Mouse (Mus musculus) small intestine, adult 2 months (tissue): ENCODE data around the gene Rxfp1. TPM values are rescaled to one million over a fixed set of nuclear protein-coding genes. Genes with fewer than 3 reads are reported as not detected.
A peak's percentile ranks its signal among the peaks of the same experiment; 100 is the strongest.

Source experiments
- H3K27ac ChIP-seq: fragments of 200-500 bp; 2 replicates; pipeline ENCODE4 v1.5.1; 2012; ENCODE audit warnings: low read depth, low read length, control low read depth, inconsistent platforms; ENCODE audit not compliant: insufficient read depth
- H3K27me3 ChIP-seq: fragments of 200-500 bp; 2 replicates; pipeline ENCODE4 v1.6.1; 2012; ENCODE audit warnings: mild to moderate bottlenecking, moderate library complexity, low read length, inconsistent platforms; ENCODE audit not compliant: control insufficient read depth, insufficient read depth
- H3K36me3 ChIP-seq: fragments of 200-500 bp; 2 replicates; pipeline ENCODE4 v1.6.1; 2012; ENCODE audit warnings: mild to moderate bottlenecking, low read length, control low read depth, inconsistent platforms; ENCODE audit not compliant: control insufficient read depth, insufficient read depth
- H3K4me1 ChIP-seq: fragments of 200-500 bp; 2 replicates; pipeline ENCODE4 v1.6.1; 2012; ENCODE audit warnings: low read length, inconsistent platforms, mixed read lengths; ENCODE audit not compliant: control insufficient read depth, insufficient read depth, insufficient read length
- H3K4me3 ChIP-seq: fragments of 200-500 bp; 2 replicates; pipeline ENCODE4 v1.5.1; 2012; ENCODE audit warnings: low read depth, mild to moderate bottlenecking, control low read depth, inconsistent platforms, low read length, moderate library complexity
- CTCF ChIP-seq: fragments of 200-500 bp; IDR thresholded peaks from 2 replicates; pipeline ENCODE4 v1.5.1; 2012; ENCODE audit warnings: low read depth, mild to moderate bottlenecking, control low read depth, inconsistent platforms, low read length, moderate library complexity, mixed read lengths; ENCODE audit not compliant: insufficient replicate concordance, insufficient read length; ENCODE audit errors: extremely low read depth
- POLR2A ChIP-seq: fragments of 200-500 bp; IDR thresholded peaks from 2 replicates; pipeline ENCODE4 v1.6.1; 2012; ENCODE audit warnings: low read depth, mild to moderate bottlenecking, control low read depth, inconsistent platforms, low read length, moderate library complexity
- WGBS: fragments of 180-500 bp; shearing (Covaris S2); methylation state at CpG from one replicate; pipeline ENCODE4 v1.1.7; 2018; 5-methylcytosine and 5-hydroxymethylcytosine counted together
- polyA plus RNA-seq: library from polyadenylated mRNA; depleted of rRNA; stranded (reverse); fragments of >200 nt; gene quantifications from 2 replicates; pipeline ENCODE4 v1.2.3, GENCODE M21; 2012

Gene Rxfp1
- polyA plus RNA-seq, 1 experiment, result not detected

DNA sequence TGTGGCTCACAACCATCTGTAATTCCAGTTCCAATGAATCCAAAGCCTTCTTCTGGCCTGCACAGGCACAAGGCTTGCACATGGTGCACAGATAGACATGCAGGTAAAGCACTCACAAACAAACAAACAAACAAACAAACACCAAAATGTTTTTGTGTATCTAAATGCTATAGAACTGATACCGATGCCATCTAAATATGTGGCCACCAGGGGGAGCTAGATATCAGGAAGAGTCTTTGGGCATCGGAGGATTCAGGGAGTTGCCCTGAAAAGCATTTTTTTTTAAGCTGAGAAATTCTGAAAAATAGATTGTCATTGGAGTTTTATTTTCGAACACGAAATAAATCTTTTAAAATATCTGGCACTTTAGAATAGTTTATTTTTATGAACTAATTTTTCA is 64.6 kb downstream of the Rxfp1 start:
- H3K4me1 ChIP-seq, result no peaks in the 10 kb centered on the region
- WGBS, result 8% methylated on average over 4 of the region's 4 CpGs

DNA sequence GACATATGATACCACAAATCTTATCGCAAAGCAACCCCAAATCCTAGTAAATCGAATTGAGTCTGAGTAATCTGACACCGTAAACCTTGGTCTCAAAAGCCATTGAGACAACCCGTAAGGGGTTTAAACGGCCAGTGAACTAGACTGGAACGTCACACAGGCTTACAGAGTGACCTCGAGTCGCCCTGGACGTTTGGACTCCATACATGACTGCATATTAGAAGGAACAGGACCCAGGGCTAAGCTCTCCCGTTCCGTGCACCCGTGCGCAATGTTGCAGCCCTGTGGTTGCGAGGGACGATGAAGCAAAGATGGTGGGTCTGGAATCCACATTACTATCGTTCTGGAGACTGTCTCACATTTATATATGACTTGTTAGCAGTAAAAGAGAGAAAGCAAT is 65.5 kb downstream of the Rxfp1 start:
- no peak overlapping the region for H3K4me3 ChIP-seq
- no peaks in the 10 kb centered on the region for H3K36me3 ChIP-seq
- H3K27me3 ChIP-seq, result no peaks in the 10 kb centered on the region
- no peak overlapping the region for H3K27ac ChIP-seq
- TF ChIP-seq CTCF (no peak), POLR2A (no peak)
- no peaks in the 10 kb centered on the region for H3K4me1 ChIP-seq
- 86% methylated on average over 16 of the region's 16 CpGs for WGBS

More for the DNA sequence above, 64.6 kb downstream of the Rxfp1 start:
- H3K27me3 ChIP-seq, result no peaks in the 10 kb centered on the region
- H3K4me3 ChIP-seq, result no peak overlapping the region
- no peaks in the 10 kb centered on the region for H3K36me3 ChIP-seq
- TF ChIP-seq CTCF, result no peak
- no peak for TF ChIP-seq POLR2A
- no peak overlapping the region for H3K27ac ChIP-seq

- WGBS, result 76% methylated on average over 7 of the region's 7 CpGs
These were observed 67.1 kb downstream of the Rxfp1 start for GRCm38 (mm10) chr3:79670556-79670955.

DNA sequence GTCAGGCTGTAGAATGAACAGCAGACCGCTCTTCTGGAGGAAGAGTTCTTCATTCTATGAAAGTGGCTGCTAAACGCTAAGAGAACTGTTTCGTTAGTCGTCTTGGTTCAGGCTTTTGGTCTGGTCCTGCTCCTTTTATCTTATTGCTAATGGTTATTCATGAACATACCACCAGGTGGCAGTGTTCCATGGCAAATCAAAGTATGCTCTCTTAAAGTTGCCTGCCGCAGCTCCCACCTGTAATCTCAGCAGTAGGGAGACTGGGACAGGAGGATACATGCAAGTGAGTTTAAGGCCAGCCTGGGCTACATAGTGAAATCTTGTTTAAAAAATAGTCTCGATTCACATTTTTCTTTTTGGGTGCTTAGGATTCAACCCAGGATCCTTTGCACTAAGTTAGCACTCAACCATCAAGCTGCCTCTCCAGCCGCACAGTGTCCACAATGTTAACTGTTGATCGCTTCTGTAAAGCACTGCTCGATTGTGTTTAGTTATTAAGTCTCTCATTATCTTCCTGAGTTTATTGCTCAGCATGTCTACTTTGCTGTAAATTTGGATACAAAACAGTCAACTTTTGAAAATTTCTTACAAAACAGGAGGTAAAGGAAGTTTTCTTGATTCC is 72.8 kb downstream of the Rxfp1 start:
- Histone ChIP-seq H3K4me3 (no peak overlapping the region), H3K27me3 (no peaks in the 10 kb centered on the region), H3K4me1 (no peaks in the 10 kb centered on the region), H3K36me3 (no peaks in the 10 kb centered on the region), H3K27ac (no peak overlapping the region)
- TF ChIP-seq POLR2A, result no peak
- TF ChIP-seq CTCF, result peak; percentile 66; the same call in 1 of the 2 replicates
- WGBS, result 31% methylated on average over 9 of the region's 9 CpGs

More at GRCm38 (mm10) chr3:79670556-79670955, 67.1 kb downstream of the Rxfp1 start:
- no peak for TF ChIP-seq CTCF
- TF ChIP-seq POLR2A, result no peak
- Histone ChIP-seq H3K36me3 (no peaks in the 10 kb centered on the region), H3K4me1 (no peaks in the 10 kb centered on the region), H3K4me3 (no peak overlapping the region), H3K27ac (no peak overlapping the region), H3K27me3 (no peaks in the 10 kb centered on the region)

GRCm38 (mm10) chr3:79656682-79657081 is 81.0 kb downstream of the Rxfp1 start:
- 19% methylated on average over 5 of the region's 5 CpGs for WGBS

GRCm38 (mm10) chr3:79652129-79652528 is 85.6 kb downstream of the Rxfp1 start:
- no peaks in the 10 kb centered on the region for H3K36me3 ChIP-seq
- H3K4me3 ChIP-seq, result no peak overlapping the region
- H3K4me1 ChIP-seq, result no peaks in the 10 kb centered on the region
- 85% methylated on average over 6 of the region's 6 CpGs for WGBS
- no peaks in the 10 kb centered on the region for H3K27me3 ChIP-seq
- no peak for TF ChIP-seq POLR2A
- TF ChIP-seq CTCF, result no peak
- no peak overlapping the region for H3K27ac ChIP-seq

More at GRCm38 (mm10) chr3:79656682-79657081, 81.0 kb downstream of the Rxfp1 start:
- Histone ChIP-seq H3K36me3 (no peaks in the 10 kb centered on the region), H3K27me3 (no peaks in the 10 kb centered on the region), H3K4me3 (no peak overlapping the region), H3K4me1 (no peaks in the 10 kb centered on the region), H3K27ac (no peak overlapping the region)
- TF ChIP-seq POLR2A, result no peak

DNA sequence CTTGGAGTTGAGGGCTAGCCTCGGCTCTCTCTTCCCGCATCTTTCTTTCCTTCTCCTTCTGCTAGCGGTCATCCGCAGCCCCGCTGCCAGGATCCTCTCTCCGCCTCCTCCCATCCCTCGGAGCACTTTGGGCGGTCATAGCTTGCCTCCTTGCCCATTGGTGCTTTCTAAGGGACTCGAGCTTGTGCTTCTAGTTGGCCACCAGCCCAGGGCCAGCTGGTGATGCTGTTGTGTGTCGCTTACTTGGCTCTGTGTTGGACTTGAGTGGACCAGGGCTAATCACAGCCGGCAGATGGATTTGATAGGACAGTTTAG is 108.3 kb downstream of the Rxfp1 start, which contains the start of gene Etfdh:
TSS of gene Etfdh (minus strand) at position 85 of the 315 bp plus-strand sequence.
- H3K4me1 ChIP-seq, result peaks cover 3% of the 10 kb centered on the region
- no peaks in the 10 kb centered on the region for H3K36me3 ChIP-seq
- H3K27ac ChIP-seq, result peak within 1 kb of the TSS; percentile 80
- 0% methylated on average over 11 of the region's 11 CpGs for WGBS
- peak within 1 kb of the TSS; percentile 76 for H3K4me3 ChIP-seq
- no peak for TF ChIP-seq POLR2A
- TF ChIP-seq CTCF, result no peak
- no peaks in the 10 kb centered on the region for H3K27me3 ChIP-seq

- Histone ChIP-seq H3K36me3 (0 out of 2 replicates have a peak, but pooled peaks cover 1% of the 10 kb centered on the region), H3K4me1 (peaks cover 3% of the 10 kb centered on the region), H3K27me3 (no peaks in the 10 kb centered on the region), H3K4me3 (peak within 1 kb of the TSS; percentile 76), H3K27ac (peak within 1 kb of the TSS; percentile 80)
- under 1% methylated on average over 60 of the region's 60 CpGs for WGBS
- no peak for TF ChIP-seq CTCF
- peak; percentile 79 for TF ChIP-seq POLR2A
These were observed 108.9 kb downstream of the Rxfp1 start, which contains the start of gene 4930579G24Rik for GRCm38 (mm10) chr3:79628561-79629415. Gene 4930579G24Rik, plus strand, starts transcription at chr3:79629079.
